Mouse (Mus musculus): Measurements from ENCODE around the gene Ap2a1. TPM values are rescaled to one million over a fixed set of nuclear protein-coding genes. Genes with fewer than 3 reads are reported as not detected.

Gene Ap2a1
- polyA plus RNA-seq, 1 experiment from 2014 or later: 83.2 TPM

- WGBS: 42% methylated on average over 16 of the region's 19 CpGs
- peak overlapping the region; percentile 78; the same call in 1 of the 2 replicates for H3K27ac ChIP-seq (ENCODE audit: low read depth)
- H3K9me3 ChIP-seq (ENCODE audit: low read depth, low read length): no peaks in the 10 kb centered on the region
- H3K4me1 ChIP-seq (ENCODE audit: insufficient read depth): peaks cover 27% of the 10 kb centered on the region
- DNase-seq: no peak
- peaks cover 44% of the 10 kb centered on the region for H3K36me3 ChIP-seq (ENCODE audit: insufficient read depth)
- peak overlapping the region; percentile 68 for H3K4me2 ChIP-seq
- H3K27me3 ChIP-seq (ENCODE audit: insufficient read depth, low read length): no peaks in the 10 kb centered on the region
- no peak for ATAC-seq (ENCODE audit: insufficient read depth)
- peak overlapping the region; percentile 99 for H3K9ac ChIP-seq
- peak overlapping the region; percentile 99 for H3K4me3 ChIP-seq (ENCODE audit: low read depth, low read length)
- no peak for TF ChIP-seq CTCF (IDR thresholded peaks at IDR 0.05; ENCODE audit: low read depth)
Observed at GRCm38 (mm10) chr7:44867010-44867702, 62.1 kb downstream of the Ap2a1 start.

- Histone ChIP-seq H3K36me3 (ENCODE audit: insufficient read depth) (peaks cover 52% of the 10 kb centered on the region), H3K9ac (peak overlapping the region; percentile 99), H3K9me3 (ENCODE audit: low read depth, low read length) (no peaks in the 10 kb centered on the region), H3K27me3 (ENCODE audit: insufficient read depth, low read length) (no peaks in the 10 kb centered on the region), H3K4me1 (ENCODE audit: insufficient read depth) (peaks cover 27% of the 10 kb centered on the region), H3K4me3 (ENCODE audit: low read depth, low read length) (peak overlapping the region; percentile 99), H3K4me2 (peak overlapping the region; percentile 68), H3K27ac (ENCODE audit: low read depth) (peak overlapping the region; percentile 78)
- WGBS: 40% methylated on average over 15 of the region's 15 CpGs
- ATAC-seq (ENCODE audit: insufficient read depth) (peak; percentile 11; the same call in 1 of the 2 replicates), DNase-seq (peak; percentile 89)
- peak; percentile 37 for TF ChIP-seq CTCF (IDR thresholded peaks at IDR 0.05; ENCODE audit: low read depth)
Observed at GRCm38 (mm10) chr7:44866276-44867009, 62.9 kb downstream of the Ap2a1 start.

DNA sequence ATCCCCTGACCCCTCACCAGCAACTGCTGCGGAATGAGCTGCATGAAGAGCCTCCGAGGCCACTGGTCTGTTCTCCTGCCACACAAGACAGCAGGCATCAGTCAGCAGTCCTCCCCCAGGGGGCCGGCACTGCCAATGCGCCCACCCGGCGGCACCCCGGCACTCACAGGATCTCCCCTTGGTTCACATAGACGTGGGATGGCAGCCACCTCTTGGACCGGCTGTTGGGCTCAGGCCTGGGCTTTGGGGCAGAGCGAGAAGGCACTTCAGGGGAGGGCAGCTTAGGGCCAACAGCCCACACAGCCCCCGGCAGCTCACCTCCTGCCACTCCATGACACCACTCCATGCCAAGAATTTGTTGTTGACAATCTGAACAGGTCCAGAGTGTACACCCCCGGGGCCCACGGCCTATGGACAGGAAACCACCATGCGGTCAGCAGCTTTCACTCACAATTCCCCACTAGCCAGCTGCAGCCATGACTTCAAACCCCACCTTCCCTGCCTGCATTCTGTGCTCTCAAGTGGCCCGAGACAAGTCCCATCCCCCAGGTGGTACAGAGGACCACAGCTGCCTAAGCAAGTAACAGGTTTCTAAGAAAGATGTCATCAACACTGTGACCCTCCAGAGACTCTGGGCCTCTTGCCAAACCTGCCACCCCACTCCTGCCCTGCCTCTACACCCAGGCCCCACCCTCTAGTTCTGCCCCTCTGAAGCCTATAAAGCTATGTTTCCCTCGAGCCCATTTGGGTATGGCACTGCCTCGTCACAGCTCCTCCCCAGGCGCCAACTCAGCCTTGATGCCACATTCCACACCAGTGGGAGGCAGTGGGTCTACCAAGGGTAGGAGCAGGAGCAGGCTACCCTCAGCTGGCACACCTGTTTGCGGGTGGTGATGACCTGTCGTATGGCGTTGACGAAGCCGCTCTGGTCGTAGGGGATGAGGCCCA lies 64.4 kb downstream of the Ap2a1 start:
- peaks cover 24% of the 10 kb centered on the region for H3K4me1 ChIP-seq (ENCODE audit: insufficient read depth)
- H3K9me3 ChIP-seq (ENCODE audit: low read depth, low read length): no peaks in the 10 kb centered on the region
- H3K27me3 ChIP-seq (ENCODE audit: insufficient read depth, low read length): no peaks in the 10 kb centered on the region
- 75% methylated on average over 24 of the region's 24 CpGs for WGBS
- DNase-seq: no peak
- H3K27ac ChIP-seq (ENCODE audit: low read depth): peak overlapping the region; percentile 78; the same call in 1 of the 2 replicates
- no peak for ATAC-seq (ENCODE audit: insufficient read depth)
- no peak overlapping the region for H3K4me3 ChIP-seq (ENCODE audit: low read depth, low read length)
- TF ChIP-seq CTCF (IDR thresholded peaks at IDR 0.05; ENCODE audit: low read depth): no peak
- H3K4me2 ChIP-seq: peak overlapping the region; percentile 68; the same call in 1 of the 2 replicates
- peaks cover 53% of the 10 kb centered on the region for H3K36me3 ChIP-seq (ENCODE audit: insufficient read depth)
- no peak overlapping the region for H3K9ac ChIP-seq

- WGBS: 87% methylated on average over 11 of the region's 11 CpGs
- peaks cover 56% of the 10 kb centered on the region for H3K36me3 ChIP-seq (ENCODE audit: insufficient read depth)
Observed at GRCm38 (mm10) chr7:44863982-44864494, 65.3 kb downstream of the Ap2a1 start.

GRCm38 (mm10) chr7:44863210-44863609 lies 66.1 kb downstream of the Ap2a1 start:
- Histone ChIP-seq H3K9ac (no peak overlapping the region), H3K27me3 (ENCODE audit: insufficient read depth, low read length) (no peaks in the 10 kb centered on the region), H3K4me1 (ENCODE audit: insufficient read depth) (peaks cover 23% of the 10 kb centered on the region), H3K4me3 (ENCODE audit: low read depth, low read length) (no peak overlapping the region), H3K27ac (ENCODE audit: low read depth) (no peak overlapping the region), H3K9me3 (ENCODE audit: low read depth, low read length) (no peaks in the 10 kb centered on the region), H3K36me3 (ENCODE audit: insufficient read depth) (peaks cover 56% of the 10 kb centered on the region), H3K4me2 (no peak overlapping the region)
- no peak for DNase-seq
- no peak for TF ChIP-seq CTCF (IDR thresholded peaks at IDR 0.05; ENCODE audit: low read depth)
- ATAC-seq (ENCODE audit: insufficient read depth): no peak
- 78% methylated on average over 14 of the region's 14 CpGs for WGBS

More at GRCm38 (mm10) chr7:44863982-44864494, 65.3 kb downstream of the Ap2a1 start:
- no peak overlapping the region for H3K27ac ChIP-seq (ENCODE audit: low read depth)
- peaks cover 24% of the 10 kb centered on the region for H3K4me1 ChIP-seq (ENCODE audit: insufficient read depth)
- ATAC-seq (ENCODE audit: insufficient read depth) (no peak), DNase-seq (no peak)
- H3K4me2 ChIP-seq: no peak overlapping the region
- H3K27me3 ChIP-seq (ENCODE audit: insufficient read depth, low read length): no peaks in the 10 kb centered on the region
- TF ChIP-seq CTCF (IDR thresholded peaks at IDR 0.05; ENCODE audit: low read depth): no peak
- no peak overlapping the region for H3K9ac ChIP-seq
- H3K4me3 ChIP-seq (ENCODE audit: low read depth, low read length): no peak overlapping the region
- H3K9me3 ChIP-seq (ENCODE audit: low read depth, low read length): no peaks in the 10 kb centered on the region

DNA sequence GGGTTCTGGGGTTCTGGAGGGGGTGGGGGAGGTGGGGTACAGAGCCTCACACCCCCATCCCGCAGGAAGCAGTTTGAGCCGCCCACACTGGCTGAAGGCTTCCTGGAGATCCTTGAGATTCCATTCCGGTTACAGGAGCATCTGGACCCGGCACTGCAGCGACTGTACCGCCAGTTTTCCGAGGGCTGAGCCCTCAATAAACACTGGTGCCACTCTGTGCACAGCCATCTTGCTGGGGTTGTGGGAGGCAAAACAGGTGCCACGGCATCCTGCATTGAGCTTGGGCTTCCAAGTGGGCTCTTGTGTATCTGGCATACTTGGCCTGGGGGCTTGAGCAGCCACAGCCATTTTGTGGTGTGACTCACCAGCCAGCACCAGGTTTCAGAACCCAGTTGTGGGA lies 66.9 kb downstream of the Ap2a1 start:
- H3K27ac ChIP-seq (ENCODE audit: low read depth): no peak overlapping the region; the same call in 1 of the 2 replicates
- 65% methylated on average over 8 of the region's 8 CpGs for WGBS
- no peak for DNase-seq
- peaks cover 17% of the 10 kb centered on the region for H3K4me1 ChIP-seq (ENCODE audit: insufficient read depth)
- no peak overlapping the region for H3K4me3 ChIP-seq (ENCODE audit: low read depth, low read length)
- H3K4me2 ChIP-seq: no peak overlapping the region
- peaks cover 56% of the 10 kb centered on the region for H3K36me3 ChIP-seq (ENCODE audit: insufficient read depth)
- H3K9ac ChIP-seq: no peak overlapping the region
- no peaks in the 10 kb centered on the region for H3K9me3 ChIP-seq (ENCODE audit: low read depth, low read length)
- no peaks in the 10 kb centered on the region for H3K27me3 ChIP-seq (ENCODE audit: insufficient read depth, low read length)
- no peak for ATAC-seq (ENCODE audit: insufficient read depth)
- TF ChIP-seq CTCF (IDR thresholded peaks at IDR 0.05; ENCODE audit: low read depth): no peak

All from lung, embryonic 14.5 days (tissue).